In genomic region chr8:69414326-69414725, GRCm38 (mm10) we compare ENCODE assay signal across 27 mouse cellular contexts. TPM values are rescaled to one million over a fixed set of nuclear protein-coding genes. Genes with fewer than 3 reads are reported as not detected.
DNase-seq lines count a peak whose midpoint lies in the region; ATAC-seq and TF ChIP-seq lines count a peak whose summit lies in the region.
"Had no signal": no experiment of that assay in that cellular context is flagged by ENCODE, and none has a peak within 500 bp of the region (broad histone marks: within the 10 kb centered on the region; RNA-seq: fewer than 3 reads in every experiment).

No protein-coding gene starts in this region.

- no peak for ATAC-seq in kidney, embryonic 14.5 days (ENCODE audit: low FRiP score, low TSS enrichment)
- ATAC-seq: activated CD4-positive, CD25-positive, alpha-beta regulatory T cell, adult 4 months; CD4-positive, CD25-positive, alpha-beta regulatory T cell, adult 4 months; Patski had no signal

- H3K9me3 ChIP-seq in ES-Bruce4 (replicated peaks; ENCODE audit: control insufficient read depth, insufficient read depth, low read length, poor library complexity, severe bottlenecking) = no peaks in the 10 kb centered on the region
- no peaks in the 10 kb centered on the region for H3K9me3 ChIP-seq in kidney, embryonic 14.5 days (ENCODE audit: control insufficient read depth, low read length)
- H3K9me3 ChIP-seq: G1E had no signal

- no peaks in the 10 kb centered on the region for H3K27me3 ChIP-seq in ES-Bruce4 (ENCODE audit: control insufficient read depth, insufficient read depth, low read length, poor library complexity, severe bottlenecking)
- H3K27me3 ChIP-seq in kidney, embryonic 14.5 days (ENCODE audit: control insufficient read depth, insufficient read depth, low read length) = no peaks in the 10 kb centered on the region
- H3K27me3 ChIP-seq: CH12.LX, Patski had no signal

- peak overlapping the region; percentile 75 for H3K27ac ChIP-seq in ES-Bruce4 (ENCODE audit: insufficient read depth, low read length)
- no peak overlapping the region for H3K27ac ChIP-seq in kidney, embryonic 14.5 days (ENCODE audit: low read depth, low read length)

- DNase-seq in ES-CJ7 (ENCODE audit: low read depth, low spot score) = peak; percentile 67
- DNase-seq in R1 (ENCODE audit: low read depth, low spot score) = peak; percentile 88
- DNase-seq in ZHBTc4 (ENCODE audit: low read depth, low spot score) = peak; percentile 55
- no peak for DNase-seq in right cerebral cortex, postnatal 36 days (ENCODE audit: low spot score in 2 of 2)
- DNase-seq in layer of hippocampus, adult 11-12 months (ENCODE audit: low spot score) = no peak
- no peak for DNase-seq in ovary, postnatal 14 days (ENCODE audit: low spot score)
- DNase-seq: adrenal gland, adult 2 months; adrenal gland, adult 8-10 months; adrenal gland, postnatal 10 days; adrenal gland, postnatal 14 days; adrenal gland, postnatal 25 days; adrenal gland, postnatal 36 days; B cell, adult 2 months; cerebellum, adult 11 months; cerebellum, adult 11-12 months; cerebellum, adult 18-20 months; cerebellum, adult 2 months; cerebellum, adult 8-10 months; cerebellum, adult 9-10 months had no signal

- TF ChIP-seq EP300 in ES-Bruce4 (IDR thresholded peaks at IDR 0.05; ENCODE audit: insufficient read depth, low read depth, low read length) = no peak

- no peak overlapping the region for H3K9ac ChIP-seq in ES-Bruce4 (ENCODE audit: low read depth, poor library complexity, severe bottlenecking)
- H3K9ac ChIP-seq in kidney, embryonic 14.5 days (ENCODE audit: low read depth, low read length) = no peak overlapping the region

- no peak overlapping the region for H3K4me3 ChIP-seq in ES-Bruce4 (ENCODE audit: low read depth, low read length)
- H3K4me3 ChIP-seq in kidney, embryonic 14.5 days (ENCODE audit: low read length) = no peak overlapping the region

- no peaks in the 10 kb centered on the region for H3K4me1 ChIP-seq in ES-Bruce4 (ENCODE audit: control insufficient read depth, insufficient read depth, low read length)
- no peaks in the 10 kb centered on the region for H3K4me1 ChIP-seq in kidney, embryonic 14.5 days (ENCODE audit: control insufficient read depth, insufficient read depth, low read length)

- H3K36me3 ChIP-seq in ES-Bruce4 (ENCODE audit: control insufficient read depth, insufficient read depth, low read length, poor library complexity, severe bottlenecking) = no peaks in the 10 kb centered on the region
- H3K36me3 ChIP-seq in kidney, embryonic 14.5 days (ENCODE audit: control insufficient read depth, insufficient read depth, low read length) = no peaks in the 10 kb centered on the region
- H3K36me3 ChIP-seq: G1E had no signal

- WGBS in kidney, embryonic 14.5 days = 93% methylated on average over 1 of the region's 1 CpGs

- TF ChIP-seq CTCF in ES-Bruce4 (IDR thresholded peaks at IDR 0.05; ENCODE audit: low read depth, low read length) = no peak

- no peak for TF ChIP-seq POLR2A in ES-Bruce4 (IDR thresholded peaks at IDR 0.05; ENCODE audit: insufficient read depth, low read length)

- H3K4me2 ChIP-seq in kidney, embryonic 14.5 days (replicated peaks; ENCODE audit: low read depth, low read length) = no peak overlapping the region

RNA-seq across cellular contexts. Expression of gene Gm9495, which starts 39.0 kb away (rescaled TPM):
- not detected in 2 replicates for polyA plus RNA-seq in ES-Bruce4 (2011; ENCODE audit: insufficient read depth, insufficient read length, low read depth, missing spikeins)
- not detected in 2 replicates for polyA plus RNA-seq in kidney, embryonic 14.5 days (2014; fragmentation: Nextera tagmentation; extraction: Ambion mirVana)
- polyA plus RNA-seq: adrenal gland, adult 2 months; C2C12; CD4-positive, CD25-positive, alpha-beta regulatory T cell, adult 4 months; G1E; Patski had no signal

Comparison
In these comparisons a context has a peak if more than half of its experiments do, and no peak if none do; other contexts are left out.
1. DNase-seq: peak in ES-CJ7 (single experiment), R1 (single experiment) and ZHBTc4 (single experiment); none in right cerebral cortex, postnatal 36 days (0 of 2), layer of hippocampus, adult 11-12 months (single experiment) and ovary, postnatal 14 days (single experiment).